Mouse (Mus musculus): ENCODE measurements around the gene Cd247.

DNA sequence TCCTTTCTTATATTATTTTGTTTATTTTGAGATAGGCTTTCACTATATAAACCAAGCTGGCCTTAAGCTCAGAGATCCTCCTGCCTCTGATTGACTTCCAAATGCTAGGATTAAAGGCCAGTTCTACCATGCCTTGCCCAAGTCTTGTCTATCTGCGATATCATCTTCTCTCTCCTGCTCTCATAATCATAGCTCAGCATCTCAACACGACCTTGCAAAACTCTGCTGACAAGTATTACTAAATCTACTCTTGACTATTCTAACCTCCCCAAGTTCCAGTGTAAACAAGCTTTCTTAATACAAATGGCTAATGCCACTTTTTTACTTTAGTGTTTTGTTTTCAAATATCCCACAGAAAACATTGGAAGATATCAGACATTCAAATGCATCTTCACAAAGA lies 119.7 kb downstream of the Cd247 start:
- TF ChIP-seq POLR2A (IDR thresholded peaks at IDR 0.05; ENCODE audit: extremely low read depth, insufficient read depth, low read length), result no peak
- TF ChIP-seq CTCF (IDR thresholded peaks at IDR 0.05; ENCODE audit: extremely low read depth, insufficient read depth, low read length), result no peak

Data from cortical plate, adult 2 months (tissue).